ENCODE assay signal across 16 mouse cellular contexts in the genomic region with DNA sequence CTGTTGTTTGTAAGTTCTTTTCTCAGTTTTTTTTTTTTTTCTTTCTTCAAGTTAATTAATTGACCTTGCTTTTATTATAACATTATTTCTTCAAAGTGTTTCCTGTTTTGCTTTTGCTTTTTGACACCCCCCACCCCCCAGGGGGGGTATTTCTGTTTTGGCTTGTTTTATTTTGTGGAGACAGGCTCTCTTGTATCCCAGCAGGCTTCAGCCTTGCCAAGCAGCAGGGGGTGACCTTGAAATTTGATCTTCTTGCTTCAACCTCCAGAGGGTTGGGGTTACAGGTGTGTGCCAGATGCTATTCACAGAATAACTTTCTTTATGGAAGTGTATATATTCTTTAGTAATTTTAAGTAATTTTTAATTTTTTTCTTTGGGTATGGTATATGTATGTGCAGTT. TPM values are rescaled to one million over a fixed set of nuclear protein-coding genes. Genes with fewer than 3 reads are reported as not detected.
DNase-seq lines count a peak whose midpoint lies in the region; ATAC-seq and TF ChIP-seq lines count a peak whose summit lies in the region.
"Had no signal": no experiment of that assay in that cellular context is flagged by ENCODE, and none has a peak within 500 bp of the region (broad histone marks: within the 10 kb centered on the region; RNA-seq: fewer than 3 reads in every experiment).

No protein-coding gene starts in this region.

- intact Hi-C loops in gastrocnemius, adult 2 months (cut with DNase I), result no loop called here

- TF ChIP-seq POLR2A in limb, embryonic 14.5 days (IDR thresholded peaks at IDR 0.05; ENCODE audit: borderline replicate concordance, extremely low read depth, insufficient read depth, insufficient read length), result no peak

- no peak overlapping the region for H3K4me3 ChIP-seq in gastrocnemius, adult 2 months
- H3K4me3 ChIP-seq in midbrain, embryonic 10.5 days, result no peak overlapping the region
- H3K4me3 ChIP-seq in midbrain, embryonic 14.5 days (replicated peaks; ENCODE audit: low read depth, low read length), result no peak overlapping the region
- H3K4me3 ChIP-seq in embryonic facial prominence, embryonic 10.5 days, result no peak overlapping the region
- H3K4me3 ChIP-seq in limb, embryonic 14.5 days (replicated peaks; ENCODE audit: low read length), result no peak overlapping the region
- H3K4me3 ChIP-seq: embryonic facial prominence, embryonic 13.5 days; forebrain, embryonic 15.5 days; heart, adult 2 months; intestine, embryonic 15.5 days; limb, embryonic 13.5 days; lung, embryonic 15.5 days; myocyte had no signal

- peak overlapping the region; percentile 40; the same call in 1 of the 2 replicates for H3K27ac ChIP-seq in gastrocnemius, adult 2 months
- no peak overlapping the region for H3K27ac ChIP-seq in midbrain, embryonic 10.5 days (replicated peaks)
- no peak overlapping the region for H3K27ac ChIP-seq in midbrain, embryonic 14.5 days (replicated peaks; ENCODE audit: low read depth, low read length)
- no peak overlapping the region for H3K27ac ChIP-seq in embryonic facial prominence, embryonic 10.5 days (replicated peaks)
- no peak overlapping the region for H3K27ac ChIP-seq in limb, embryonic 14.5 days (replicated peaks; ENCODE audit: low read depth, low read length)
- H3K27ac ChIP-seq: embryonic facial prominence, embryonic 13.5 days; forebrain, embryonic 15.5 days; heart, adult 2 months; intestine, embryonic 15.5 days; limb, embryonic 13.5 days; lung, embryonic 15.5 days had no signal

- DNase-seq in gastrocnemius, adult 2 months, result peak; percentile 48
- DNase-seq in gastrocnemius, postnatal 10 days, result no peak
- peak; percentile 23 for DNase-seq in midbrain, embryonic 10.5 days (ENCODE audit: low spot score)
- DNase-seq in midbrain, embryonic 14.5 days, result no peak
- peak; percentile 41 for DNase-seq in embryonic facial prominence, embryonic 10.5 days (ENCODE audit: low spot score)
- DNase-seq in limb, embryonic 14.5 days (ENCODE audit: low spot score), result peak; percentile 22
- no peak for DNase-seq in layer of hippocampus, adult 9-10 months (ENCODE audit: low spot score)
- DNase-seq in natural killer cell, adult 2 months (ENCODE audit: low spot score in 2 of 2), result no peak
- DNase-seq: heart, adult 2 months had no signal

- 0 out of 2 replicates have a peak, but pooled peaks cover 2% of the 10 kb centered on the region for H3K4me1 ChIP-seq in midbrain, embryonic 10.5 days
- H3K4me1 ChIP-seq in midbrain, embryonic 14.5 days (ENCODE audit: control insufficient read depth, insufficient read depth, low read length), result no peaks in the 10 kb centered on the region
- H3K4me1 ChIP-seq in embryonic facial prominence, embryonic 10.5 days, result no peaks in the 10 kb centered on the region
- no peaks in the 10 kb centered on the region for H3K4me1 ChIP-seq in limb, embryonic 14.5 days (ENCODE audit: control insufficient read depth, insufficient read depth, low read length)
- H3K4me1 ChIP-seq: embryonic facial prominence, embryonic 13.5 days; forebrain, embryonic 15.5 days; intestine, embryonic 15.5 days; lung, embryonic 15.5 days had no signal

- H3K27me3 ChIP-seq in midbrain, embryonic 10.5 days (ENCODE audit: low read depth, poor library complexity, severe bottlenecking), result no peaks in the 10 kb centered on the region
- H3K27me3 ChIP-seq in midbrain, embryonic 14.5 days (ENCODE audit: control insufficient read depth, insufficient read depth, low read length), result no peaks in the 10 kb centered on the region
- H3K27me3 ChIP-seq in embryonic facial prominence, embryonic 10.5 days (replicated peaks; ENCODE audit: low read depth, poor library complexity, severe bottlenecking), result no peaks in the 10 kb centered on the region
- H3K27me3 ChIP-seq in limb, embryonic 14.5 days (ENCODE audit: control insufficient read depth, insufficient read depth, low read length), result no peaks in the 10 kb centered on the region
- H3K27me3 ChIP-seq: embryonic facial prominence, embryonic 13.5 days; forebrain, embryonic 15.5 days; intestine, embryonic 15.5 days; limb, embryonic 13.5 days; lung, embryonic 15.5 days; Patski had no signal

- ATAC-seq in midbrain, embryonic 14.5 days (ENCODE audit: low FRiP score, low TSS enrichment), result no peak
- ATAC-seq in limb, embryonic 14.5 days (ENCODE audit: low FRiP score, low read depth), result peak; percentile 34; the same call in 1 of the 2 replicates
- ATAC-seq: forebrain, embryonic 15.5 days; intestine, embryonic 15.5 days; Patski had no signal

- H3K36me3 ChIP-seq in midbrain, embryonic 10.5 days, result peaks cover 86% of the 10 kb centered on the region
- peaks cover 4% of the 10 kb centered on the region; the same call in 1 of the 2 replicates for H3K36me3 ChIP-seq in midbrain, embryonic 14.5 days (ENCODE audit: control insufficient read depth, insufficient read depth, low read length)
- H3K36me3 ChIP-seq in embryonic facial prominence, embryonic 10.5 days (replicated peaks), result peaks cover 84% of the 10 kb centered on the region
- H3K36me3 ChIP-seq in limb, embryonic 14.5 days (ENCODE audit: control insufficient read depth, insufficient read depth, low read length), result peaks cover 25% of the 10 kb centered on the region

- TF ChIP-seq CTCF in gastrocnemius, adult 2 months (IDR thresholded peaks at IDR 0.05), result no peak

- no peak overlapping the region for H3K9ac ChIP-seq in midbrain, embryonic 14.5 days (replicated peaks; ENCODE audit: low read length)
- no peak overlapping the region for H3K9ac ChIP-seq in limb, embryonic 14.5 days (ENCODE audit: low read depth, low read length, severe bottlenecking)
- H3K9ac ChIP-seq: embryonic facial prominence, embryonic 13.5 days; forebrain, embryonic 15.5 days; intestine, embryonic 15.5 days; limb, embryonic 13.5 days; lung, embryonic 15.5 days had no signal

- no peak overlapping the region for H3K4me2 ChIP-seq in midbrain, embryonic 14.5 days (ENCODE audit: low read length)
- no peak overlapping the region for H3K4me2 ChIP-seq in limb, embryonic 14.5 days (replicated peaks; ENCODE audit: low read depth, low read length, severe bottlenecking)
- H3K4me2 ChIP-seq: embryonic facial prominence, embryonic 13.5 days; forebrain, embryonic 15.5 days; intestine, embryonic 15.5 days; limb, embryonic 13.5 days; lung, embryonic 15.5 days had no signal

- no peaks in the 10 kb centered on the region for H3K9me3 ChIP-seq in midbrain, embryonic 10.5 days (replicated peaks)
- no peaks in the 10 kb centered on the region for H3K9me3 ChIP-seq in midbrain, embryonic 14.5 days (ENCODE audit: control insufficient read depth, low read length)
- H3K9me3 ChIP-seq in embryonic facial prominence, embryonic 10.5 days, result no peaks in the 10 kb centered on the region
- no peaks in the 10 kb centered on the region for H3K9me3 ChIP-seq in limb, embryonic 14.5 days (ENCODE audit: control insufficient read depth, low read length)
- H3K9me3 ChIP-seq: embryonic facial prominence, embryonic 13.5 days; forebrain, embryonic 15.5 days; intestine, embryonic 15.5 days; lung, embryonic 15.5 days had no signal

RNA-seq across cellular contexts. Expression of gene Mllt10, which starts 56.4 kb away (rescaled TPM):
- total RNA-seq in gastrocnemius, adult 2 months (2021), result 10 to 100 TPM; 24.0 to 24.1 TPM
- total RNA-seq in gastrocnemius, postnatal 10 days (2021), result 10 to 100 TPM; 21.7 to 33.1 TPM
- polyA plus RNA-seq in midbrain, embryonic 10.5 days (2016; fragmentation: Nextera tagmentation; extraction: Ambion mirVana), result 66.9 and 71.0 TPM in 2 replicates
- 33.5 and 40.1 TPM in 2 replicates for polyA plus RNA-seq in midbrain, embryonic 14.5 days (2014; fragmentation: Nextera tagmentation; extraction: Ambion mirVana)
- 64.4 and 65.5 TPM in 2 replicates for polyA plus RNA-seq in embryonic facial prominence, embryonic 10.5 days (2016; fragmentation: Nextera tagmentation; extraction: Ambion mirVana)
- polyA plus RNA-seq in limb, embryonic 14.5 days (2012; rRNA removed), result 52.7 and 59.4 TPM in 2 replicates
- polyA plus RNA-seq in limb, embryonic 14.5 days (2014; fragmentation: Nextera tagmentation; extraction: Ambion mirVana), result 33.4 and 38.0 TPM in 2 replicates

Comparison
In these comparisons a context has a peak if more than half of its experiments do, and no peak if none do; other contexts are left out.
1. DNase-seq: peak in gastrocnemius, adult 2 months (single experiment), midbrain, embryonic 10.5 days (single experiment), embryonic facial prominence, embryonic 10.5 days (single experiment) and limb, embryonic 14.5 days (single experiment); none in gastrocnemius, postnatal 10 days (single experiment), midbrain, embryonic 14.5 days (single experiment), layer of hippocampus, adult 9-10 months (single experiment) and natural killer cell, adult 2 months (0 of 2).